Mouse (Mus musculus) limb, embryonic 13.5 days (tissue): ENCODE results near the gene H2-Eb1. TPM values are rescaled to one million over a fixed set of nuclear protein-coding genes. Genes with fewer than 3 reads are reported as not detected.

Experiments
- ATAC-seq: fragments of 200-750 bp; cut with Nextera tagmentation; 2 replicates; pipeline ENCODE4 v1.8.0; 2017; ENCODE audit warnings: low read depth, moderate number of reproducible peaks, moderate TSS enrichment; ENCODE audit not compliant: low FRiP score
- H3K27ac ChIP-seq: fragments of 300-500 bp; sonication (generic); 2 replicates; pipeline ENCODE4 v1.5.1; 2015; ENCODE audit warnings: inconsistent platforms, mild to moderate bottlenecking, moderate library complexity
- H3K27me3 ChIP-seq: fragments of 300-500 bp; sonication (generic); 2 replicates; pipeline ENCODE4 v1.6.1; 2015; ENCODE audit warnings: mild to moderate bottlenecking, inconsistent platforms
- H3K36me3 ChIP-seq: fragments of 300-500 bp; sonication (generic); 2 replicates; pipeline ENCODE4 v1.6.1; 2015; ENCODE audit warnings: inconsistent platforms, mild to moderate bottlenecking, moderate library complexity
- H3K4me1 ChIP-seq: fragments of 300-500 bp; sonication (generic); 2 replicates; pipeline ENCODE4 v1.6.1; 2015; ENCODE audit warnings: inconsistent platforms
- H3K4me2 ChIP-seq: fragments of 300-500 bp; sonication (generic); replicated peaks from 2 replicates; pipeline ENCODE4 v1.6.1; 2015; ENCODE audit warnings: inconsistent platforms, mild to moderate bottlenecking, moderate library complexity
- H3K4me3 ChIP-seq: fragments of 300-500 bp; sonication (generic); 2 replicates; pipeline ENCODE4 v1.5.1; 2015; ENCODE audit warnings: moderate library complexity, mild to moderate bottlenecking, inconsistent platforms
- H3K9ac ChIP-seq: fragments of 300-500 bp; sonication (generic); 2 replicates; pipeline ENCODE4 v1.6.1; 2015; ENCODE audit warnings: mild to moderate bottlenecking, inconsistent platforms
- H3K9me3 ChIP-seq: fragments of 300-500 bp; sonication (generic); 2 replicates; pipeline ENCODE4 v1.6.1; 2016; ENCODE audit warnings: inconsistent platforms
- WGBS: fragments of 180-500 bp; shearing (Covaris S2); methylation state at CpG from one replicate; pipeline ENCODE4 v1.1.7; 2015; 5-methylcytosine and 5-hydroxymethylcytosine counted together
- polyA plus RNA-seq: library from polyadenylated mRNA; unstranded; fragments of >200 nt; fragmentation: Nextera tagmentation; extraction: Ambion mirVana; gene quantifications from 2 replicates; pipeline ENCODE4 v1.2.1, GENCODE M21; 2015

The H2-Eb1 gene
- polyA plus RNA-seq, 1 experiment from 2014 or later, result 2.9 TPM

DNA sequence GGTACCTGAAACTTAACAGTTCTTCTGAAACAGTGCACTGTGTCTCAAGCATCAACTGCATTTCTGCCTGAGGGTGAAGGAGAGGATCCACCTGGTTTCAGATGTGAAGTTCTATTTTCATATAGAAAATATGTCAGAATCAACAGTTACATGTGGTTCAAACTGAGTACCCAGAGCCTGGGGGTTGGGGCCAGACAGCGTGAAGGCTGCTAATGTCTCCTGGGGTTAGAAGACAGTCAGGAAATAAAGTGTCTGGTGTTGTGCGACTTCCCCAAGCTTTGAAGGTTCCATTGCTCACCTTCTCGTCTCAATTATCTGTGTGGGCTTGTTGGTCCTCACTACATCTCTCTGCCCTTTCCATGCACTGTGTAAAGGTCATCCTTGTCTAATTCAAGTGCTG is 20.7 kb downstream of the H2-Eb1 start:
- Histone ChIP-seq H3K27ac (no peak overlapping the region), H3K4me3 (no peak overlapping the region), H3K4me2 (no peak overlapping the region), H3K9ac (no peak overlapping the region), H3K36me3 (no peaks in the 10 kb centered on the region), H3K27me3 (no peaks in the 10 kb centered on the region), H3K4me1 (no peaks in the 10 kb centered on the region), H3K9me3 (no peaks in the 10 kb centered on the region)
- WGBS, result 78% methylated on average over 3 of the region's 3 CpGs
- no peak for ATAC-seq

GRCm38 (mm10) chr17:34329807-34330206 is 24.1 kb downstream of the H2-Eb1 start:
- Histone ChIP-seq H3K9ac (no peak overlapping the region), H3K27me3 (no peaks in the 10 kb centered on the region), H3K36me3 (no peaks in the 10 kb centered on the region), H3K4me1 (no peaks in the 10 kb centered on the region), H3K27ac (no peak overlapping the region), H3K4me2 (no peak overlapping the region), H3K4me3 (no peak overlapping the region), H3K9me3 (no peaks in the 10 kb centered on the region)
- ATAC-seq, result no peak
- 71% methylated on average over 2 of the region's 2 CpGs for WGBS

DNA sequence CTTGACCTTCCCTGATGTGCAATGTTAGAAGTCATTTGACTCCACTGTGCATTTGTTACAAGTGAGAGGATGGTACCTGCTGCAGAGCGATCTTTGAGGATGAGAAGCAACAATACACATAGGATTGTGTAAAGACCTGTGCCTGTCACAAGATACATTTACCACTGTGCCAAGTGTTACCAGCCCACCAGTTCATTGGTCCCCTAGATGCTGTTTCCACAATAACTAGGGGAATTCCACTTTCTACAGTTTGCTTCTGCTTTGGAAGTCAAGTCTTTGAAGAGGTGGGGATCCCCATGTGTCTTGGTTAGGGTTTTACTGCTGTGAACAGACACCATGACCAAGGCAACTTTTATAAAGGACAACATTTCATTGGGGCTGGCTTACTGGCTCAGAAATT is 25.5 kb downstream of the H2-Eb1 start:
- H3K4me1 ChIP-seq, result no peaks in the 10 kb centered on the region
- no peak overlapping the region for H3K27ac ChIP-seq
- no peaks in the 10 kb centered on the region for H3K36me3 ChIP-seq
- H3K27me3 ChIP-seq, result 0 out of 2 replicates have a peak, but pooled peaks cover 3% of the 10 kb centered on the region
- H3K9me3 ChIP-seq, result no peaks in the 10 kb centered on the region
- H3K4me3 ChIP-seq, result no peak overlapping the region
- ATAC-seq, result no peak
- H3K9ac ChIP-seq, result no peak overlapping the region
- no peak overlapping the region for H3K4me2 ChIP-seq
- WGBS, result 91% methylated on average over 1 of the region's 1 CpGs

GRCm38 (mm10) chr17:34340619-34341402 is 35.1 kb downstream of the H2-Eb1 start:
- no peaks in the 10 kb centered on the region for H3K9me3 ChIP-seq
- H3K36me3 ChIP-seq, result no peaks in the 10 kb centered on the region
- no peak overlapping the region for H3K27ac ChIP-seq
- no peak overlapping the region for H3K4me3 ChIP-seq
- H3K9ac ChIP-seq, result no peak overlapping the region
- WGBS, result 68% methylated on average over 3 of the region's 3 CpGs
- no peak for ATAC-seq
- H3K4me1 ChIP-seq, result no peaks in the 10 kb centered on the region
- H3K4me2 ChIP-seq, result no peak overlapping the region
- H3K27me3 ChIP-seq, result peaks cover 16% of the 10 kb centered on the region

- H3K4me2 ChIP-seq, result no peak overlapping the region
- no peaks in the 10 kb centered on the region for H3K4me1 ChIP-seq
- no peaks in the 10 kb centered on the region for H3K9me3 ChIP-seq
- WGBS, result 89% methylated on average over 4 of the region's 4 CpGs
- ATAC-seq, result no peak
- H3K27me3 ChIP-seq, result peaks cover 8% of the 10 kb centered on the region; the same call in 1 of the 2 replicates
- no peak overlapping the region for H3K4me3 ChIP-seq
- no peak overlapping the region for H3K9ac ChIP-seq
- no peak overlapping the region for H3K27ac ChIP-seq
- no peaks in the 10 kb centered on the region for H3K36me3 ChIP-seq
Observed at GRCm38 (mm10) chr17:34344882-34345281, 39.2 kb downstream of the H2-Eb1 start.

DNA sequence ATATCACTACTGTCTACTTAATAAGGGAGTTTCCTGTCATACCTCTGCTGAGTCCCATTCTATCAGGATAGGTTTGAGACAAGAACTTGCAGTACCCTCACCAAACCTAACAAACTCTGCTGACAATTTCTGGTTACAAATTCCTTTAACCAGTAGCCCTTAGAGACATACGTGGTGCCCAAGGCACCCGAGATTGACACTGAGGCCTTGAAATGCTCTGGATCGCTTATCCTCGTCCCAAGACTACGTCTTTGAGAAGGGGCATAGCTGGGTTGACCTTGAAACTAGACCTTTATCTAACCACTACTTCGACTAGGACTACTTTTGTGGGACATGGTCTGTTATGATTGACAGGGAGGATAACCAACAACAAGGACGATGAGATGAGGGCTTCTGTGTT is 39.8 kb downstream of the H2-Eb1 start:
- Histone ChIP-seq H3K4me2 (no peak overlapping the region), H3K27me3 (peaks cover 11% of the 10 kb centered on the region; the same call in 1 of the 2 replicates), H3K27ac (no peak overlapping the region), H3K4me1 (no peaks in the 10 kb centered on the region), H3K9ac (no peak overlapping the region), H3K36me3 (no peaks in the 10 kb centered on the region), H3K4me3 (no peak overlapping the region), H3K9me3 (no peaks in the 10 kb centered on the region)
- 88% methylated on average over 7 of the region's 7 CpGs for WGBS
- no peak for ATAC-seq

- H3K36me3 ChIP-seq, result no peaks in the 10 kb centered on the region
- ATAC-seq, result no peak
Observed at GRCm38 (mm10) chr17:34346041-34346440, 40.4 kb downstream of the H2-Eb1 start.

DNA sequence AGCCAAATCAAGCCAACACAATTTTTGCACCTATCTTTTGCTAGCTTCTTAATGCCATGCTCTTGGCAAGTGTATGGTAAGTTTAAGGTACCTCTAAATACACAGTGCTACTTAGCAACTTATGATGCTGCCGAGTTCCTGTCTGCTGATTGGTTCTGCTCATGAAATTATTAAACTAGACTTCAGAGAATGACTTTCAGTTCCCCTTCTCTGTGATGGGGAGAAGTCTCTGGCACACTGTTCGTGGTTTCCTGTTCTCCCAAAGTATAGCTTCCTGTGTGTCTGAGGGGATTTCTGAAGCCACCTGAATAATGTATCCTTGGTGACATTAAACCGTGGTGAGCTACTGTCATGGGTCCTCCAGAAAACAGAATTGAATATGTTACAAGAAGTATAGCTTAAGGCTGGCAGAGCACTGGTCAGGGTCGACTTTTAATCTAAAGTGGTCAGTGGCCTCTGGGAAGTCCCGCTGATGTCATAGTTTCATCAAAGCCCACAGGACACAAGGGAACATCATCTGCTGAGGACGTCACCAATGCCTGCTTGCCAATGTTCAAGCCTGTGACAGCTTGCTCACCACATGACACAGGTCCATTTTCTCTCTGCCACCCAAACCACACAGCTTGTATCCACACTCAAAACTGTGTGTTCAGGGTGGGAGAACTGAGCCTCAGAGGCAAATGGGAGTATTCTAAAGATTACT is 42.1 kb downstream of the H2-Eb1 start:
- Histone ChIP-seq H3K4me3 (no peak overlapping the region), H3K4me2 (no peak overlapping the region), H3K36me3 (no peaks in the 10 kb centered on the region), H3K27me3 (0 out of 2 replicates have a peak, but pooled peaks cover 3% of the 10 kb centered on the region), H3K9ac (no peak overlapping the region), H3K27ac (no peak overlapping the region), H3K9me3 (no peaks in the 10 kb centered on the region), H3K4me1 (no peaks in the 10 kb centered on the region)
- 69% methylated on average over 6 of the region's 6 CpGs for WGBS
- ATAC-seq, result no peak

More at GRCm38 (mm10) chr17:34346041-34346440, 40.4 kb downstream of the H2-Eb1 start:
- Histone ChIP-seq H3K9ac (no peak overlapping the region), H3K27ac (no peak overlapping the region), H3K4me2 (no peak overlapping the region), H3K27me3 (peaks cover 8% of the 10 kb centered on the region; the same call in 1 of the 2 replicates), H3K9me3 (no peaks in the 10 kb centered on the region), H3K4me3 (no peak overlapping the region), H3K4me1 (no peaks in the 10 kb centered on the region)
- 66% methylated on average over 3 of the region's 3 CpGs for WGBS

GRCm38 (mm10) chr17:34349429-34349828 is 43.8 kb downstream of the H2-Eb1 start:
- no peaks in the 10 kb centered on the region for H3K36me3 ChIP-seq
- 3% methylated on average over 4 of the region's 4 CpGs for WGBS
- no peak overlapping the region for H3K4me3 ChIP-seq
- H3K4me1 ChIP-seq, result no peaks in the 10 kb centered on the region
- H3K9me3 ChIP-seq, result no peaks in the 10 kb centered on the region
- ATAC-seq, result no peak
- H3K27me3 ChIP-seq, result 0 out of 2 replicates have a peak, but pooled peaks cover 3% of the 10 kb centered on the region
- no peak overlapping the region for H3K27ac ChIP-seq
- no peak overlapping the region for H3K4me2 ChIP-seq
- no peak overlapping the region for H3K9ac ChIP-seq

- no peak for ATAC-seq
- H3K4me1 ChIP-seq, result no peaks in the 10 kb centered on the region
- no peak within 1 kb of the TSS for H3K4me2 ChIP-seq
- H3K4me3 ChIP-seq, result no peak within 1 kb of the TSS
- no peak within 1 kb of the TSS for H3K9ac ChIP-seq
- no peaks in the 10 kb centered on the region for H3K36me3 ChIP-seq
- H3K9me3 ChIP-seq, result no peaks in the 10 kb centered on the region
- WGBS, result 87% methylated on average over 5 of the region's 5 CpGs
- H3K27ac ChIP-seq, result no peak within 1 kb of the TSS
- peaks cover 5% of the 10 kb centered on the region; the same call in 1 of the 2 replicates for H3K27me3 ChIP-seq
Observed at GRCm38 (mm10) chr17:34354539-34354938, 48.9 kb downstream of the H2-Eb1 start, which contains the start of gene Btnl2. Gene Btnl2 (plus strand): TSS chr17:34354822.

DNA sequence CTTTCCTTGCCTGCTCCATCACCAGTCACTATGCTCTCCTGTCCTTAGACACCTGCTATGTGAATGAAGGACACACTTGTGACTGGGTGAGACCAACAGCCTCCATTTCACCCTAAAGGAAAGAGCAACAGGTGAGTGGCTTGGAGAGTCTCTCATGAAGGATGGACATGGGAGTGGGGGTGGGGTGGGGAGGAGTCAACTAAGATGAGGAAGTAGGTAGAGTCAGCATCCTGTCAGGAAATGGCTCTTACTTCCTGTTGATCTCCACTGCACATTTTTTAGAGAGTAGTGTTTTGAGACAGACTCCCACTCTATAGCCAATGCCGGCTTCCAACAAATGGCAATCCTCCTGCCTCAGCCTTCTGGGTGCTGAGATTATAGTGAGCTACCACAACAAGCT is 49.3 kb downstream of the H2-Eb1 start:
- Histone ChIP-seq H3K9me3 (no peaks in the 10 kb centered on the region), H3K36me3 (no peaks in the 10 kb centered on the region), H3K27ac (no peak overlapping the region), H3K27me3 (peaks cover 5% of the 10 kb centered on the region; the same call in 1 of the 2 replicates), H3K4me3 (no peak overlapping the region), H3K9ac (no peak overlapping the region), H3K4me2 (no peak overlapping the region), H3K4me1 (no peaks in the 10 kb centered on the region)
- no peak for ATAC-seq
- 88% methylated on average over 1 of the region's 1 CpGs for WGBS

DNA sequence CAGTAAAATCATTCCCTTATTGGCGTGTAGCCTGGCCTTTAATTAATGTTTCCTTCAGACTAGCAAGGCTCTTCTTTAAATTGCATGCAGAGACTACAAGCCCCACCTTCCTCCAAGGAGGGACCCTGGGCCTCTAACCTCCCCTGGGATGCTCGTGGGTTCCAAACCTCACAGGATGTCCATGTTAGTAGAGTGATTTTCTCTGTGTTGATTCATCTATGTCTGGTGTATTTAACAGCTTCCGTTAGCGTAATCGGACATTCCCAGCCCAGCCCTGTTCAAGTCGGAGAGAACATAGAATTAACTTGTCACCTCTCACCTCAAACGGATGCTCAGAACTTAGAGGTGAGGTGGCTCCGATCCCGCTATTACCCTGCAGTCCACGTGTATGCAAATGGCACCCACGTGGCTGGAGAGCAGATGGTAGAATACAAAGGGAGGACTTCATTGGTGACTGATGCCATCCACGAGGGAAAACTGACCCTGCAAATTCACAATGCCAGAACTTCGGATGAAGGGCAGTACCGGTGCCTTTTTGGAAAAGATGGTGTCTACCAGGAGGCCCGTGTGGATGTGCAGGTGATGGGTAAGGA is 57.4 kb downstream of the H2-Eb1 start:
- Histone ChIP-seq H3K9ac (no peak overlapping the region), H3K36me3 (no peaks in the 10 kb centered on the region), H3K27ac (no peak overlapping the region), H3K9me3 (no peaks in the 10 kb centered on the region), H3K4me1 (no peaks in the 10 kb centered on the region), H3K27me3 (peaks cover 3% of the 10 kb centered on the region; the same call in 1 of the 2 replicates), H3K4me2 (no peak overlapping the region), H3K4me3 (no peak overlapping the region)
- no peak for ATAC-seq
- 84% methylated on average over 15 of the region's 15 CpGs for WGBS
